Mouse (Mus musculus) limb, embryonic 10.5 days (tissue): ENCODE measurements at regions not wholly inside any gene's neighbourhood (a gene's known extent, or its start where the extent isn't known, plus 50 kb on each side); places are given as distances from the start of the nearest gene placed in this dataset.

ENCODE experiments used
- DNase-seq: peaks from one replicate; pipeline ENCODE4 v3.0.0-alpha.2; 2017; ENCODE audit warnings: low spot score
- H3K27ac ChIP-seq: fragments of 300-500 bp; sonication (generic); 2 replicates; pipeline ENCODE4 v1.5.1; 2016; ENCODE audit warnings: mild to moderate bottlenecking
- H3K27me3 ChIP-seq: fragments of 300-500 bp; sonication (generic); 2 replicates; pipeline ENCODE4 v1.6.1; 2016; ENCODE audit warnings: low read depth, mild to moderate bottlenecking; ENCODE audit not compliant: poor library complexity, severe bottlenecking
- H3K36me3 ChIP-seq: fragments of 300-500 bp; sonication (generic); 2 replicates; pipeline ENCODE4 v1.6.1; 2016; ENCODE audit warnings: mild to moderate bottlenecking, moderate library complexity
- H3K4me1 ChIP-seq: fragments of 300-500 bp; sonication (generic); 2 replicates; pipeline ENCODE4 v1.6.1; 2016
- H3K4me3 ChIP-seq: fragments of 300-500 bp; sonication (generic); 2 replicates; pipeline ENCODE4 v1.5.1; 2016; ENCODE audit warnings: mild to moderate bottlenecking, moderate library complexity
- H3K9me3 ChIP-seq: fragments of 300-500 bp; sonication (generic); replicated peaks from 2 replicates; pipeline ENCODE4 v1.6.1; 2016; ENCODE audit warnings: mild to moderate bottlenecking
- WGBS: fragments of 180-500 bp; shearing (Covaris S2); methylation state at CpG from one replicate; pipeline ENCODE4 v1.1.7; 2016; 5-methylcytosine and 5-hydroxymethylcytosine counted together

DNA sequence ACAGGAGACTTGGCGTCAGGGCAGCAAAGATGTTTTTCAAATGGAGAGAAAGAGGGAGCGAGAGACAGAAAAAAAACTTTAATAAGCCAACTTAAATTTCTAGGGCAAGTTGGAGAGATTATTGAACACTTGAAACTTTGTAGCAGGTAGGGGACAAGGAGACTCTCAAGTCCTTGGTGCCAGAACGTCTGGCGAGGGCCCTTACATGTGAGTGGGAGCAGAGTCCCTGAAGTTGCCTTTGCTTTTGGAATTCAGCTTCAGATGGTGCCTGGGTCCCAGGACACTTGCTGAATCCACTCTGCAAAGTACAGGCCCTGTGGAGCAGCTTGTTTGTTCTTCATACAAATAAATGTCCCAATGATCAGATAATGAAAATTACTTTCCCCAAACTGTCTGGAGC, 693.2 kb upstream of the Adgrl2 start:
- Histone ChIP-seq H3K27ac (no peak overlapping the region), H3K9me3 (no peaks in the 10 kb centered on the region), H3K36me3 (no peaks in the 10 kb centered on the region), H3K27me3 (no peaks in the 10 kb centered on the region), H3K4me3 (no peak overlapping the region), H3K4me1 (peaks cover 12% of the 10 kb centered on the region; the same call in 1 of the 2 replicates)
- WGBS = 72% methylated on average over 4 of the region's 4 CpGs
- no peak for DNase-seq

- no peak overlapping the region for H3K4me3 ChIP-seq
- no peaks in the 10 kb centered on the region for H3K36me3 ChIP-seq
- H3K9me3 ChIP-seq = no peaks in the 10 kb centered on the region
- no peaks in the 10 kb centered on the region for H3K27me3 ChIP-seq
- H3K27ac ChIP-seq = no peak overlapping the region
- 83% methylated on average over 5 of the region's 5 CpGs for WGBS
- no peak for DNase-seq
- H3K4me1 ChIP-seq = peaks cover 12% of the 10 kb centered on the region; the same call in 1 of the 2 replicates
These were observed 691.9 kb upstream of the Adgrl2 start for GRCm38 (mm10) chr3:149682246-149682645.

DNA sequence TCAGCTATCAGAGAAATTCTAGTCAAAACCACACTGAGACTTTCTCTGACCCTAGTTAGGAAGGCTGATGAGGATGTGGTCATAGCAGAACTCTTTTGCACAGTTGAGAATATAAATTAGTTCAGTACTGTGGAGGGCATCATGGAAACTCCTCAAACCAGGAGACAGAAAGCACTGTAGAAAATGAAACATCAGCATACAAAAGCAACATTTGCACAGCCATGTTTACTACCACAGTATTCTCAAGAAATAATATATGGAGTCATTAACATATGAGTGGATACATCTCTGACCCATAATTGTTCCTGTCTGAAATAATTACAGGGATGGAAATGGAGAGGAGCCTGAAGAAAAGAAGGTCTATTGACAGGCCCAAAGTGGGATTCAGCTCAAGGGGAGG, 683.6 kb upstream of the Adgrl2 start:
- H3K4me1 ChIP-seq = no peaks in the 10 kb centered on the region
- H3K4me3 ChIP-seq = no peak overlapping the region
- no peak for DNase-seq
- H3K27ac ChIP-seq = no peak overlapping the region
- H3K27me3 ChIP-seq = no peaks in the 10 kb centered on the region
- H3K9me3 ChIP-seq = no peaks in the 10 kb centered on the region
- H3K36me3 ChIP-seq = no peaks in the 10 kb centered on the region

GRCm38 (mm10) chr3:149664624-149665023, 674.3 kb upstream of the Adgrl2 start:
- Histone ChIP-seq H3K4me3 (no peak overlapping the region), H3K27me3 (no peaks in the 10 kb centered on the region), H3K36me3 (no peaks in the 10 kb centered on the region), H3K9me3 (no peaks in the 10 kb centered on the region), H3K4me1 (peaks cover 4% of the 10 kb centered on the region), H3K27ac (no peak overlapping the region)
- DNase-seq = no peak
- 94% methylated on average over 3 of the region's 3 CpGs for WGBS

DNA sequence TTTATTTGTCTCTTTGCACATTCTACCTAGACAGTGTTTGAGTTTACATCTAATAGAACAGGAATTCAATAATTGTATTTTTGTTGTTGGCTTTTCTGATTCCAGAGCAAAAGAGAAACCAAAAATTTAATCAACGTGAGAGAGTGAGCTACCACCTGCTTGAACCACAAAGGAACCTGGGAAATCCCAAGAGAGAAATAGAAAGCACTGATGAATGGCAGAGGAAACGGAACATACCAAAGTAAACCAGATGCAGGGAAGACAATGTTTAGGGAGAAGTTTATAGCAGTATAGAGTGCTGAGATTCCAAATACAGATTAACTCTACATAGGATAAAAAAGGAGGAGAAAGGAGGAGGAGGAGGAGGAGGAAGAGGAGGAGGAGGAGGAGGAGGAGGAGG, 648.0 kb upstream of the Adgrl2 start:
- Histone ChIP-seq H3K27ac (no peak overlapping the region), H3K36me3 (no peaks in the 10 kb centered on the region), H3K27me3 (no peaks in the 10 kb centered on the region), H3K9me3 (no peaks in the 10 kb centered on the region), H3K4me1 (no peaks in the 10 kb centered on the region), H3K4me3 (no peak overlapping the region)
- DNase-seq = no peak
- 81% methylated on average over 2 of the region's 2 CpGs for WGBS

DNA sequence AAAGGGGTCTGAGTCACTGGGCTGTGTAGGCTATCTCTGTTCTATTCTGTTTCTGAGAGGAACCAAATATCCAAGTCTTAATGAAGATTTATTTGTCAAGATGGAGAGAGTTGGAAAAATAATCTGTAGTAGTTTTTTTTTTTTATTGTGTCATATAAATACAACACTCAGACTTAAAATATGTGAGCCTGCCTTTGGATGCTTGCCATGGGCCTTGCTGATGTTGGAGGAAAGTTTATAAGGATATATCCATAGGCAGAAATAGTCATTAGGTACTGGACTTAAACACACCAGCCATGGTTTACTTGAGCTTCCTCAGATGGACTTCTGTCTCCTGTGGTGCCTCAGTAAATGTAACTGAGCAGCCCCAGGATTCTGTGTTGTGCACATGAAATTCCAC, 635.8 kb upstream of the Adgrl2 start:
- Histone ChIP-seq H3K36me3 (no peaks in the 10 kb centered on the region), H3K27me3 (no peaks in the 10 kb centered on the region), H3K4me1 (no peaks in the 10 kb centered on the region), H3K27ac (no peak overlapping the region), H3K4me3 (no peak overlapping the region), H3K9me3 (no peaks in the 10 kb centered on the region)
- DNase-seq = no peak

DNA sequence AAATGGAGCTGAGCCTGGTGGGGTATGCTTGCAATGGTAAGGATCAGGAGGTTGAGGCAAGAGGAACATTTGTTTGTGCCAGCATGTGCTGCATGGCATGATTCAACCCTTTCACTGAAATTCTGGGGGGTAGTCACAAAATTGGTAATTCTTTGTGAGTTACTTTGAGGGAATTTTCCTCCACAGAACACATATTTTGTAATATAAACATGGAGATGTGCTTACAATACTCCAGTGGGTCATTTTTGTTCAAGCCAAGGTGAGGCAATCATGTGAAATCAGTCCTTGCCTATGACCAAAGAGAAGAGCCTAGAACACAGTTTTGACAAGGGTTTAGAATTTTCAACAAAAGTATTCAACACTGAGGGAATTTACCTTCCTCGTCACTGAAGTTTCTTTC, 635.1 kb upstream of the Adgrl2 start:
- Histone ChIP-seq H3K27me3 (no peaks in the 10 kb centered on the region), H3K36me3 (no peaks in the 10 kb centered on the region), H3K27ac (no peak overlapping the region), H3K9me3 (no peaks in the 10 kb centered on the region), H3K4me3 (no peak overlapping the region), H3K4me1 (no peaks in the 10 kb centered on the region)
- DNase-seq = no peak
- 96% methylated on average over 1 of the region's 1 CpGs for WGBS

DNA sequence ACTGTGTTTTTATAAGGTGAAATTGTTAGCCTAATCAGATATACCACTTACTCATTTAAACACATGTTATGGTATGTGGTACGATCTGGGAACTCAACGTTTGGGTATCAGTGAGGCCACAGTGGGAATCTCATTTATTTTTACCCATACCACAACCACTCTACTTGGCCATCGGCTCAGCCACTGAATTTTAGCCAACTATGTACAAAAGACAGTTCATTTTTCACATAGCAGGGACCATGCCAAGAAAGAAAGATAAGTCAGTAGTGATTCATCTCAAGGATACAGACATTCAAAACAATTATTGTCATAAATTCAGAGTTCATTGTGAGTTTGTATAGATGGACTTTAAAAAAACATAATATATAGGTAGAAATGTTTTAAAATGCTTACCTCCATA, 634.7 kb upstream of the Adgrl2 start:
- H3K27ac ChIP-seq = no peak overlapping the region
- no peaks in the 10 kb centered on the region for H3K4me1 ChIP-seq
- WGBS = 91% methylated on average over 3 of the region's 3 CpGs
- no peaks in the 10 kb centered on the region for H3K36me3 ChIP-seq
- no peaks in the 10 kb centered on the region for H3K27me3 ChIP-seq
- no peak for DNase-seq
- H3K4me3 ChIP-seq = no peak overlapping the region
- no peaks in the 10 kb centered on the region for H3K9me3 ChIP-seq

GRCm38 (mm10) chr3:149623851-149624532, 633.6 kb upstream of the Adgrl2 start:
- no peak for DNase-seq
- WGBS = 69% methylated on average over 4 of the region's 4 CpGs
- Histone ChIP-seq H3K4me1 (no peaks in the 10 kb centered on the region), H3K27ac (no peak overlapping the region), H3K4me3 (no peak overlapping the region), H3K9me3 (no peaks in the 10 kb centered on the region), H3K36me3 (no peaks in the 10 kb centered on the region), H3K27me3 (no peaks in the 10 kb centered on the region)

DNA sequence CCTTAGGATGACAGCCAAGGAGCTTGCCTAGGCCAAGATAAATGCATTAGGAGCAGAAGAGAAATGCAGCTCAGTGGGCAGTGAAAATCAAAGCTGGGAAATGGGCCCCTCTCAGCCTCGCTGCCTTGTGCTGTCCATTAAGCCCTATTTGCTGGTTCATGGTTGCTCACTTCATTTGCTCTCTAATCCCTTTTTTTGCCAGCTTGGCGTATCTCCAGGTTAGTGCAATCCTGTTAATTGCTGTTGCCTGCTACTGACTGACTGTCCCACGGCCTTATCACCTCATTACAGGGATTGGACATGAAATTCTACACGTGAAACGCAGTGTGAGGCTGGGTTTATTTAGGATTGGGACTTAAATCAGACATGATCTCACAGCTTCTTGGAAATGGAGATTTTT, 613.5 kb upstream of the Adgrl2 start:
- no peaks in the 10 kb centered on the region for H3K9me3 ChIP-seq
- WGBS = 73% methylated on average over 5 of the region's 5 CpGs
- H3K4me3 ChIP-seq = no peak overlapping the region
- H3K27me3 ChIP-seq = no peaks in the 10 kb centered on the region
- H3K4me1 ChIP-seq = no peaks in the 10 kb centered on the region
- DNase-seq = no peak
- no peak overlapping the region for H3K27ac ChIP-seq
- H3K36me3 ChIP-seq = no peaks in the 10 kb centered on the region

DNA sequence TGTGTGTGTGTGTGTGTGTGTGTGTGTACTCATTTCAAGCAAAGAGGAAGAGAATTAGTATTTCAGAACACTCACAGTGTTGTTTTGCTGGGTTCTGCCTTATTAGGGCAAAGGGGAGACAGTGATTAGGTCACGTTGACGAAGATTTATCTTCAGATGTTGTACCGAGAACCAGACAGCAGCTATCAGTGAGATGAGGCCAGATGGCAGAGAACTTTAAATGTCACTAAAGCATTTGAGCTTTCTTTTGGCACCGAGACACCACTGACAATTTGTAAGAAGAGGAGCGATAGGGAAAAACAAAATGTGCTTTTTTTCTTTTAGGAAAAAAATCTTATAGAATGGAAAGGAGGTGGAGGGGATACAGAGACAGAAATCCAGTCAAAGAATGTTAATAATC, 610.9 kb upstream of the Adgrl2 start:
- no peaks in the 10 kb centered on the region for H3K36me3 ChIP-seq
- no peaks in the 10 kb centered on the region for H3K4me1 ChIP-seq
- no peak overlapping the region for H3K4me3 ChIP-seq
- H3K27ac ChIP-seq = no peak overlapping the region
- no peaks in the 10 kb centered on the region for H3K9me3 ChIP-seq
- 42% methylated on average over 5 of the region's 5 CpGs for WGBS
- no peak for DNase-seq
- H3K27me3 ChIP-seq = no peaks in the 10 kb centered on the region

- Histone ChIP-seq H3K27ac (no peak overlapping the region), H3K4me3 (no peak overlapping the region), H3K4me1 (peaks cover 2% of the 10 kb centered on the region; the same call in 1 of the 2 replicates), H3K27me3 (no peaks in the 10 kb centered on the region), H3K36me3 (no peaks in the 10 kb centered on the region), H3K9me3 (no peaks in the 10 kb centered on the region)
- no peak for DNase-seq
- WGBS = 81% methylated on average over 4 of the region's 4 CpGs
These were observed 604.1 kb upstream of the Adgrl2 start for GRCm38 (mm10) chr3:149594470-149594869.

DNA sequence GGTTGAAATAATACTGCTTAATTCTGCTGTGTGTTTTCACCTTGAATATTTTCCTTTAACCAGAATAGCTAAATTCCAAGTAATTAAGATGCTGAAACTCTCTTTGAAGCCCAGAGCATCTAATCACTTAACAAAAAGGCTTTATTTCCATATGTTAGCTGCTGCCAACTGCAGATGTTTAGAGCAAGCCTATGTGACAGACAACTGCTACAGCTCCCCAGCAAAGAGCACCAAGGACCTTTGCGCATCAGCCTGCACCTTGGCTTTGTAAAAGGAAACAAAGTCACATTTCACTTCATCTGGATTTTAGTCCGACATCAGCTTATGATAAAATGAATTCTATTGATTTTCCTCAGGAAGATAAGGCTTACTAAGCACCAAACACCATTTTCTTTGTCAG, 595.4 kb upstream of the Adgrl2 start:
- H3K27ac ChIP-seq = no peak overlapping the region

GRCm38 (mm10) chr3:149581141-149581540, 590.8 kb upstream of the Adgrl2 start:
- no peak overlapping the region for H3K4me3 ChIP-seq
- WGBS = 70% methylated on average over 3 of the region's 3 CpGs
- peaks cover 8% of the 10 kb centered on the region for H3K4me1 ChIP-seq
- no peaks in the 10 kb centered on the region for H3K9me3 ChIP-seq
- H3K36me3 ChIP-seq = no peaks in the 10 kb centered on the region
- no peak overlapping the region for H3K27ac ChIP-seq
- H3K27me3 ChIP-seq = no peaks in the 10 kb centered on the region
- DNase-seq = no peak

More for the DNA sequence above, 595.4 kb upstream of the Adgrl2 start:
- no peaks in the 10 kb centered on the region for H3K9me3 ChIP-seq
- H3K4me3 ChIP-seq = no peak overlapping the region
- no peak for DNase-seq
- peaks cover 7% of the 10 kb centered on the region for H3K4me1 ChIP-seq
- H3K36me3 ChIP-seq = no peaks in the 10 kb centered on the region
- WGBS = 41% methylated on average over 2 of the region's 2 CpGs
- H3K27me3 ChIP-seq = no peaks in the 10 kb centered on the region
